Mouse (Mus musculus): ENCODE results near the gene Fuz. TPM values are rescaled to one million over a fixed set of nuclear protein-coding genes. Genes with fewer than 3 reads are reported as not detected.

Fuz gene
- polyA plus RNA-seq, 1 experiment from 2014 or later = 23.1 TPM

- H3K36me3 ChIP-seq (ENCODE audit: control insufficient read depth, insufficient read depth, low read length) = peaks cover 5% of the 10 kb centered on the region; the same call in 1 of the 2 replicates
- WGBS = 0% methylated on average over 1 of the region's 1 CpGs
- peaks cover 20% of the 10 kb centered on the region for H3K4me1 ChIP-seq (ENCODE audit: control insufficient read depth, insufficient read depth, low read length)
- H3K4me2 ChIP-seq (ENCODE audit: low read depth, low read length) = peak overlapping the region; percentile 79
- peak overlapping the region; percentile 81; the same call in 1 of the 2 replicates for H3K27ac ChIP-seq (ENCODE audit: low read length)
- H3K4me3 ChIP-seq (replicated peaks; ENCODE audit: low read length) = peak overlapping the region; percentile 94
- peak overlapping the region; percentile 94 for H3K9ac ChIP-seq (ENCODE audit: low read length)
- H3K27me3 ChIP-seq (ENCODE audit: control insufficient read depth, insufficient read depth, low read length) = no peaks in the 10 kb centered on the region
- no peak for ATAC-seq (ENCODE audit: insufficient read depth, low FRiP score)
- no peaks in the 10 kb centered on the region for H3K9me3 ChIP-seq (replicated peaks; ENCODE audit: control insufficient read depth, low read length)
These were observed 32.7 kb downstream of the Fuz start for GRCm38 (mm10) chr7:44928570-44928969.

GRCm38 (mm10) chr7:44929204-44930151 lies 33.6 kb downstream of the Fuz start, which contains the start of gene Ap2a1:
Ap2a1 (minus strand) TSS chr7:44929496.
- H3K9ac ChIP-seq (ENCODE audit: low read length) = peak within 1 kb of the TSS; percentile 94
- H3K36me3 ChIP-seq (ENCODE audit: control insufficient read depth, insufficient read depth, low read length) = peaks cover 5% of the 10 kb centered on the region; the same call in 1 of the 2 replicates
- no peaks in the 10 kb centered on the region for H3K9me3 ChIP-seq (replicated peaks; ENCODE audit: control insufficient read depth, low read length)
- H3K4me3 ChIP-seq (replicated peaks; ENCODE audit: low read length) = peak within 1 kb of the TSS; percentile 94
- H3K4me2 ChIP-seq (ENCODE audit: low read depth, low read length) = peak within 1 kb of the TSS; percentile 87
- peak; percentile 99 for ATAC-seq (ENCODE audit: insufficient read depth, low FRiP score)
- peaks cover 20% of the 10 kb centered on the region for H3K4me1 ChIP-seq (ENCODE audit: control insufficient read depth, insufficient read depth, low read length)
- H3K27me3 ChIP-seq (ENCODE audit: control insufficient read depth, insufficient read depth, low read length) = no peaks in the 10 kb centered on the region
- under 1% methylated on average over 84 of the region's 84 CpGs for WGBS
- H3K27ac ChIP-seq (ENCODE audit: low read length) = peak within 1 kb of the TSS; percentile 97

- no peak overlapping the region for H3K9ac ChIP-seq (ENCODE audit: low read length)
- H3K9me3 ChIP-seq (replicated peaks; ENCODE audit: control insufficient read depth, low read length) = no peaks in the 10 kb centered on the region
- ATAC-seq (ENCODE audit: insufficient read depth, low FRiP score) = no peak
- no peaks in the 10 kb centered on the region for H3K27me3 ChIP-seq (ENCODE audit: control insufficient read depth, insufficient read depth, low read length)
- H3K4me1 ChIP-seq (ENCODE audit: control insufficient read depth, insufficient read depth, low read length) = no peaks in the 10 kb centered on the region
- H3K4me3 ChIP-seq (replicated peaks; ENCODE audit: low read length) = no peak overlapping the region
- H3K36me3 ChIP-seq (ENCODE audit: control insufficient read depth, insufficient read depth, low read length) = no peaks in the 10 kb centered on the region
- H3K27ac ChIP-seq (ENCODE audit: low read length) = no peak overlapping the region
- H3K4me2 ChIP-seq (ENCODE audit: low read depth, low read length) = no peak overlapping the region
- 87% methylated on average over 4 of the region's 4 CpGs for WGBS
These were observed 42.8 kb downstream of the Fuz start for GRCm38 (mm10) chr7:44938680-44939079.

- no peaks in the 10 kb centered on the region for H3K9me3 ChIP-seq (replicated peaks; ENCODE audit: control insufficient read depth, low read length)
- H3K9ac ChIP-seq (ENCODE audit: low read length) = no peak within 1 kb of the TSS
- WGBS = 78% methylated on average over 7 of the region's 7 CpGs
- no peak within 1 kb of the TSS for H3K4me2 ChIP-seq (ENCODE audit: low read depth, low read length)
- no peaks in the 10 kb centered on the region for H3K4me1 ChIP-seq (ENCODE audit: control insufficient read depth, insufficient read depth, low read length)
- no peak within 1 kb of the TSS for H3K27ac ChIP-seq (ENCODE audit: low read length)
- H3K4me3 ChIP-seq (replicated peaks; ENCODE audit: low read length) = no peak within 1 kb of the TSS
- H3K36me3 ChIP-seq (ENCODE audit: control insufficient read depth, insufficient read depth, low read length) = no peaks in the 10 kb centered on the region
- no peak for ATAC-seq (ENCODE audit: insufficient read depth, low FRiP score)
- H3K27me3 ChIP-seq (ENCODE audit: control insufficient read depth, insufficient read depth, low read length) = no peaks in the 10 kb centered on the region
These were observed 47.0 kb downstream of the Fuz start, which contains the start of gene Tsks for GRCm38 (mm10) chr7:44942904-44943303. Tsks (plus strand) TSS chr7:44943204.

GRCm38 (mm10) chr7:44949922-44950321 lies 54.0 kb downstream of the Fuz start:
- peaks cover 17% of the 10 kb centered on the region; the same call in 1 of the 2 replicates for H3K27me3 ChIP-seq (ENCODE audit: control insufficient read depth, insufficient read depth, low read length)
- H3K9me3 ChIP-seq (replicated peaks; ENCODE audit: control insufficient read depth, low read length) = no peaks in the 10 kb centered on the region
- H3K9ac ChIP-seq (ENCODE audit: low read length) = no peak overlapping the region
- no peak overlapping the region for H3K27ac ChIP-seq (ENCODE audit: low read length)
- WGBS = 70% methylated on average over 6 of the region's 6 CpGs
- H3K4me3 ChIP-seq (replicated peaks; ENCODE audit: low read length) = no peak overlapping the region
- no peaks in the 10 kb centered on the region for H3K36me3 ChIP-seq (ENCODE audit: control insufficient read depth, insufficient read depth, low read length)
- peaks cover 7% of the 10 kb centered on the region for H3K4me1 ChIP-seq (ENCODE audit: control insufficient read depth, insufficient read depth, low read length)
- ATAC-seq (ENCODE audit: insufficient read depth, low FRiP score) = no peak
- H3K4me2 ChIP-seq (ENCODE audit: low read depth, low read length) = no peak overlapping the region

GRCm38 (mm10) chr7:44951960-44952359 lies 56.1 kb downstream of the Fuz start:
- 1% methylated on average over 10 of the region's 10 CpGs for WGBS
- Histone ChIP-seq H3K4me3 (replicated peaks; ENCODE audit: low read length) (peak overlapping the region; percentile 67), H3K4me2 (ENCODE audit: low read depth, low read length) (peak overlapping the region; percentile 98), H3K4me1 (ENCODE audit: control insufficient read depth, insufficient read depth, low read length) (peaks cover 7% of the 10 kb centered on the region), H3K27me3 (ENCODE audit: control insufficient read depth, insufficient read depth, low read length) (peaks cover 17% of the 10 kb centered on the region; the same call in 1 of the 2 replicates), H3K9me3 (replicated peaks; ENCODE audit: control insufficient read depth, low read length) (no peaks in the 10 kb centered on the region), H3K27ac (ENCODE audit: low read length) (peak overlapping the region; percentile 89), H3K9ac (ENCODE audit: low read length) (peak overlapping the region; percentile 82), H3K36me3 (ENCODE audit: control insufficient read depth, insufficient read depth, low read length) (no peaks in the 10 kb centered on the region)
- peak; percentile 85 for ATAC-seq (ENCODE audit: insufficient read depth, low FRiP score)

MicroRNAs within 50 kb of the gene (microRNA counts, 519-probe panel; counts per million panel counts)
- microRNA mmu-miR-707 = not detected

Small RNA genes within 50 kb of the gene (microRNA-seq; reads per million reads assigned to microRNA genes)
- gene Mir707 = not detected

Other genes starting within 250 kb of the Fuz start
- 17.5 and 20.5 TPM in 2 replicates for gene Myh14, start 225.2 kb upstream of the Fuz start, polyA plus RNA-seq (2015; fragmentation: Nextera tagmentation; extraction: Ambion mirVana)
- gene Izumo2, start 187.3 kb upstream of the Fuz start, polyA plus RNA-seq (2015; fragmentation: Nextera tagmentation; extraction: Ambion mirVana) = not detected in 2 replicates
- 32.1 and 32.8 TPM in 2 replicates for gene Vrk3, start 147.7 kb upstream of the Fuz start, polyA plus RNA-seq (2015; fragmentation: Nextera tagmentation; extraction: Ambion mirVana)
- gene Zfp473, start 145.0 kb upstream of the Fuz start, polyA plus RNA-seq (2015; fragmentation: Nextera tagmentation; extraction: Ambion mirVana) = 1.8 and 2.3 TPM in 2 replicates
- gene Nup62, start 80.0 kb upstream of the Fuz start, polyA plus RNA-seq (2015; fragmentation: Nextera tagmentation; extraction: Ambion mirVana) = 73.8 and 83.1 TPM in 2 replicates
- 0.88 and 1.3 TPM in 2 replicates for gene Il4i1, start 79.7 kb upstream of the Fuz start, polyA plus RNA-seq (2015; fragmentation: Nextera tagmentation; extraction: Ambion mirVana)
- gene Atf5, start 79.4 kb upstream of the Fuz start, polyA plus RNA-seq (2015; fragmentation: Nextera tagmentation; extraction: Ambion mirVana) = 3.8 and 4.6 TPM in 2 replicates
- 73.5 and 83.1 TPM in 2 replicates for gene Akt1s1, start 47.1 kb upstream of the Fuz start, polyA plus RNA-seq (2015; fragmentation: Nextera tagmentation; extraction: Ambion mirVana)
- 71.7 and 74.1 TPM in 2 replicates for gene Tbc1d17, start 47.0 kb upstream of the Fuz start, polyA plus RNA-seq (2015; fragmentation: Nextera tagmentation; extraction: Ambion mirVana)
- gene Pnkp, start 38.9 kb upstream of the Fuz start, polyA plus RNA-seq (2015; fragmentation: Nextera tagmentation; extraction: Ambion mirVana) = 32.6 and 34.8 TPM in 2 replicates
- gene Ptov1, start 26.3 kb upstream of the Fuz start, polyA plus RNA-seq (2015; fragmentation: Nextera tagmentation; extraction: Ambion mirVana) = 150 and 156 TPM in 2 replicates
- gene Med25, start 3.4 kb upstream of the Fuz start, polyA plus RNA-seq (2015; fragmentation: Nextera tagmentation; extraction: Ambion mirVana) = 89.9 and 94.0 TPM in 2 replicates
- 52.6 and 55.6 TPM in 2 replicates for gene Ap2a1, start 33.4 kb downstream of the Fuz start, polyA plus RNA-seq (2015; fragmentation: Nextera tagmentation; extraction: Ambion mirVana)
- 0.06 TPM in 1 of 2 replicates, not detected in the other for gene Tsks, start 47.1 kb downstream of the Fuz start, polyA plus RNA-seq (2015; fragmentation: Nextera tagmentation; extraction: Ambion mirVana)
- 19.9 and 23.4 TPM in 2 replicates for gene Cpt1c, start 78.8 kb downstream of the Fuz start, polyA plus RNA-seq (2015; fragmentation: Nextera tagmentation; extraction: Ambion mirVana)
- 302 and 324 TPM in 2 replicates for gene Prmt1, start 90.5 kb downstream of the Fuz start, polyA plus RNA-seq (2015; fragmentation: Nextera tagmentation; extraction: Ambion mirVana)
- 96.2 and 96.4 TPM in 2 replicates for gene Irf3, start 101.6 kb downstream of the Fuz start, polyA plus RNA-seq (2015; fragmentation: Nextera tagmentation; extraction: Ambion mirVana)
- 43.8 and 45.8 TPM in 2 replicates for gene Bcl2l12, start 102.6 kb downstream of the Fuz start, polyA plus RNA-seq (2015; fragmentation: Nextera tagmentation; extraction: Ambion mirVana)
- 22.9 and 24.5 TPM in 2 replicates for gene Scaf1, start 120.3 kb downstream of the Fuz start, polyA plus RNA-seq (2015; fragmentation: Nextera tagmentation; extraction: Ambion mirVana)
- gene Rras, start 121.9 kb downstream of the Fuz start, polyA plus RNA-seq (2015; fragmentation: Nextera tagmentation; extraction: Ambion mirVana) = 63.6 and 68.0 TPM in 2 replicates
- 8.3 and 8.7 TPM in 2 replicates for gene Prr12, start 156.8 kb downstream of the Fuz start, polyA plus RNA-seq (2015; fragmentation: Nextera tagmentation; extraction: Ambion mirVana)
- 55.7 TPM in 2 replicates for gene Nosip, start 166.3 kb downstream of the Fuz start, polyA plus RNA-seq (2015; fragmentation: Nextera tagmentation; extraction: Ambion mirVana)
- 24.7 and 27.4 TPM in 2 replicates for gene Prrg2, start 166.6 kb downstream of the Fuz start, polyA plus RNA-seq (2015; fragmentation: Nextera tagmentation; extraction: Ambion mirVana)
- 388 and 395 TPM in 2 replicates for gene Rcn3, start 196.1 kb downstream of the Fuz start, polyA plus RNA-seq (2015; fragmentation: Nextera tagmentation; extraction: Ambion mirVana)
- gene Fcgrt, start 207.8 kb downstream of the Fuz start, polyA plus RNA-seq (2015; fragmentation: Nextera tagmentation; extraction: Ambion mirVana) = 138 and 149 TPM in 2 replicates
- 1,225 and 1,374 TPM in 2 replicates for gene Rps11, start 228.4 kb downstream of the Fuz start, polyA plus RNA-seq (2015; fragmentation: Nextera tagmentation; extraction: Ambion mirVana)
- 1,102 and 1,332 TPM in 2 replicates for gene Rpl13a, start 232.7 kb downstream of the Fuz start, polyA plus RNA-seq (2015; fragmentation: Nextera tagmentation; extraction: Ambion mirVana)
- not detected in 2 replicates for gene Gm45713, start 240.2 kb downstream of the Fuz start, polyA plus RNA-seq (2015; fragmentation: Nextera tagmentation; extraction: Ambion mirVana)
- 2.2 and 2.8 TPM in 2 replicates for gene Flt3l, start 240.4 kb downstream of the Fuz start, polyA plus RNA-seq (2015; fragmentation: Nextera tagmentation; extraction: Ambion mirVana)